Mouse (Mus musculus): ENCODE data around the gene Tnfsf14.

Gene Tnfsf14

GRCm38 (mm10) chr17:57201841-57202724 lies 8.1 kb upstream of the Tnfsf14 start:
- no peak for DNase-seq (ENCODE audit: extremely low read depth, low read depth)

GRCm38 (mm10) chr17:57198252-57198651 lies 4.3 kb upstream of the Tnfsf14 start:
- DNase-seq (ENCODE audit: extremely low read depth, low read depth), result peak; percentile 79

DNA sequence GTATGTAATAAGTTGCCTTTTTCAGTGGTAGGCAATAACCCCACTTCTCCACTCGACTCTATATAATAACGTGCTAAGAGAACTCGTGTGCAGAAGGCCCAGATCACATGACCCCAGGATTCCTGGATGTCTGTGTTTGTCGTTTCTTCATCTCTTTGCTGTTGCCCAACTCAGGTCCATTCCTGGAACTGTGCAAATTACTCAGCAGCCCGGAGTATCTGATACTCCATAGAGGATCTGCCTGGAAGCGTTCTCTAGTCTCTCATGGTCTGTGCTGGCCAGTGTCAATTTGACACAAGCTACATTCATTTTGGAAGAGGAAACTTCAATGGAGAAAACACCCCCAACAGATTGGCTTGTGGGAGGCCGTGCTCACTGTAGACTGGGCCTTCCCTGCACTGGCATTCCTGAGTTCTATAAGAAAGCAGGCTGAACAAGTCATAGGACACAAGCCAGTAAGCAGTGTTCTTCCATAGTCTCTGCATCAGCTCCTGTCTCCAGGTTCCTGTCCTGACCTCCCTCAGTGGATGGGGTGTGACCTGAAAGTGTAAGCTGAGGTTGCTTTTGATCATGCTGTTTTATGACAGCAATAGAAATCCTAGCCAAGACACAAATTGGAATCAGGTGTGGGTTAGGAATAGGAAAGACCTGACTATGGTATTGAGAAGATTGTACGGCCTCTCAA lies 1.5 kb upstream of the Tnfsf14 start:
- DNase-seq (ENCODE audit: extremely low read depth, low read depth), result no peak

GRCm38 (mm10) chr17:57194771-57195170 lies 794 bp upstream of the Tnfsf14 start:
- DNase-seq (ENCODE audit: extremely low read depth, low read depth), result no peak

GRCm38 (mm10) chr17:57188510-57189192 lies 5.3 kb downstream of the Tnfsf14 start:
- DNase-seq (ENCODE audit: extremely low read depth, low read depth), result peak; percentile 41

DNA sequence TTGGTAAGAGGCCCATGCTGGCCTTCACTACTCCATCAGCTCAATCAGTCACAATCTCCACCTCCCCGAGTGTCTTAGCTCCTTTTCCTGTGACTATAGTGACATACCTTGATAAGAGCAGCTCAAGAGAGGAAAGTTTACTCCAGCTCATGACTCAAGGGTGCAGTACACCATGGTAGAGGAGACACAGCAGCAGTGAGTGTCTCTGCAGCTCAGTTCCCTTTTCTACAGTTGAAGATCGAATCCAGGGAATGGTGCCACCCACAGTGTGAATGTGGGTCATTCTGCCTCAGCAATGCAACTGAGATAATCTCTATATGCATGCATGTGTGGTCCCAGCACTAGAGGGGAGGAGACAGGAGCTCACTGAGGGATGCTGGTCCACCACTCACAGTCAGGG lies 8.3 kb downstream of the Tnfsf14 start:
- DNase-seq (ENCODE audit: extremely low read depth, low read depth), result peak; percentile 35

DNA sequence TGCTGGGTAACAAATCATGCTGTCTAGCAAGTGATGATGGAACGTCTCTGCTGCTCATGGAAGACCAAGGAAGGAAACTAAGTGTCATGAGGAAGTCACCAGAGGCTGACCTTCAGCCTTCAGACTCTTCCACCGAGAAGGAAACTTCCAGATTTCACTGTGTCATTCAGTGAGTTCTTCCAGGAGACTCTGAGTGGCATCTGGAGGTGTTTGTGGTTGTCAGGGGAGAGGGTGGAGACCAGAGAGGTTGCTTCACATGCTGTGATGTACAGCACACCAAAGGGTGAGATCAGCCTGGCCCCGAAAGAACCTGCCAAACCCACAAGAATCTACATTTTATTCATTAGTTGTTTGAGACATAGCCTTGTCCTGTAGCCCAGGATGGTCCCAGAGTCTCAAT lies 11.1 kb downstream of the Tnfsf14 start:
- no peak for DNase-seq (ENCODE audit: extremely low read depth, low read depth)

GRCm38 (mm10) chr17:57180363-57180762 lies 13.6 kb downstream of the Tnfsf14 start:
- peak; percentile 26 for DNase-seq (ENCODE audit: extremely low read depth, low read depth)

DNA sequence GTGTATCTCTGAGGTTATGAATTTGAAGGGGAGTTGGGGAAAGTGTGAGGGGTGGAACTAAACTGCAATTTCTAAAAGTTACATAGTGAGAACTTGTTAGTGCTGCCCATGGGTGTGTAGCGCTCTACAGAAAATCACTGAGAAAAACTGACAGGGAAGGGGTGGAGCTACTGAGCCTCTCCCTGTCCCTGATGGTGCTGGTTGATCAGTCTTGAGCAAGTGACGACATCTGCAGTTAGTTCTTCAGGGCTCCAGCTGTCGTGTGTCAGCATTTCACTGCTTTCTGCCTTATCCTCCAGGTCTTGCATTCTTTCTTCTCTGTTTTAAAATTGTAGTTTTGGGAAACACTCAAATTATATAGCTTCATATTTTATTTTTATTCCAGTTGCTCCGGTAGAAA lies 20.6 kb downstream of the Tnfsf14 start:
- no peak for DNase-seq (ENCODE audit: extremely low read depth, low read depth)

- no peak for DNase-seq (ENCODE audit: extremely low read depth, low read depth)
Observed at GRCm38 (mm10) chr17:57172378-57172777, 21.6 kb downstream of the Tnfsf14 start.

DNA sequence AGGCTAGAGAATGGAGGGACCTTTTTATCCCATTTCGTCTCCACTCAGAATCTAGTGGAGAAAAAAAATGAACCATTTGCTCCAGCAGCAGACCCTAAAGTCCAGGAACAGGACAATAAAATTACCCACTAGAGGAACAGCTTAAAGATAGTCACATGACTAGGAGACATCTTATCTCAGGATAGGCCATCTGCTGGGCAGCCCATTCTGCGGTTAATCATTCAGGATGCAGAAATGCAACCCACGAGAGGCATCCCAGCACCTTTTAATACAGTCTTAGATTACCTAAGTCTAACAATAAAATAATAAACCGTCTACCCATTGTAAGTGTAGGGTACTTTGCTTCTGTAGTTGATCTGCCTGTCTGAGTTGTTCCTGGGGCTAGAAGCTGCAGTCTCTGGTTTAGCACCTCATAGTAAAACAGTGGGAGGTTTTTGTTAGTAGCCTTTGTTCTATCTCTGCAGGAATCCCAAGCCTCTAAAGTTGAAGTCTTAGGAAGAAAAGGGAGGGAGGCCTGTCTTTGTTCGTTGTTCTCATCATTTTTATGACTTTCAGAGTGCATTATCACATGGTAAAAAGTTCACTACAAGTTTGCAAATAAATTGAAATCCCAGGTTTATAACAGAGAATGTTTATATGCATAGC lies 23.2 kb downstream of the Tnfsf14 start:
- DNase-seq (ENCODE audit: extremely low read depth, low read depth), result peak; percentile 52

- peak; percentile 45 for DNase-seq (ENCODE audit: extremely low read depth, low read depth)
Observed at GRCm38 (mm10) chr17:57166800-57167791, 26.9 kb downstream of the Tnfsf14 start.

GRCm38 (mm10) chr17:57153787-57154186 lies 40.2 kb downstream of the Tnfsf14 start:
- DNase-seq (ENCODE audit: extremely low read depth, low read depth), result no peak

- no peak for DNase-seq (ENCODE audit: extremely low read depth, low read depth)
Observed at GRCm38 (mm10) chr17:57153006-57153405, 41.0 kb downstream of the Tnfsf14 start.

- DNase-seq (ENCODE audit: extremely low read depth, low read depth), result no peak
Observed at GRCm38 (mm10) chr17:57148994-57149803, 44.8 kb downstream of the Tnfsf14 start, which contains the start of gene Cd70. Gene Cd70, minus strand, starts transcription at chr17:57149777.

DNA sequence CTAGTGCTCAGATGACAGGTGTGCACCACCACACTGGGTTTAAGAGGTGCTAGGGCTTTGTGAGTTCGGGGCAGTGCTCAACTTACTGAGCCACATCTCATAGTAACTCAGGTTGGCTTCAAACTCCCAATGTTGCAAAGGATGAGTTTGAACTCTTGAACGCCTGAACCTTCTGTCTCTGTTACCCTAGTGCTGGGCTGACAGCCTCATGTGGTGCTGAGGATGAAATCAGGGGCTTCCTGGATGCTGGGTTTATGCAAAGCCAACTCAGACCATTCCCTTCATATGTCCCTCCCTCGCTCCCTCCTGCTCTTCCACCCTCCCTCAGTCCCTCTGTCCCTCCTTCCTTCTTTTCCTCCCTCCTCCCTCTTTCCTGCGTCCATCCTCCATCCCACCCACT lies 45.6 kb downstream of the Tnfsf14 start:
- no peak for DNase-seq (ENCODE audit: extremely low read depth, low read depth)

DNA sequence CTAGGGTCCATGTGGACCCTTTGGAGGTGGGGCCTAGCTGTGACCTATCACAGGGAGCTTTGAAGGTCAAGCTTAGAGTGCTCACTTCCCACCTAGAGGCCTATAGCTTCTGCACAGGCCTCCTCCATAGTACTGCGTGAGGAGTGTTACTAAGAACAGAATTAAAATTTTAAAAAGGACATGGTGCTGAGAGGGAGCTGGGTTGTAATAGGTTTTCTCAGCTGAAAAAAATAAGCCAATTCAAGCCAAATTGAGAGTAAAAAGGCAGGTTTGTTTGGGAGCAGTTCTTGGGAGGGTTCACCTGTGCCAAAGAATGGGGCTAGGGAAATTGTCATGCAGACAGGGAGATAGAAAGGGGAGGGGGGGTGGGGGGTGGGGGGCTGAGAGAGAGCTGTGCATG lies 48.9 kb downstream of the Tnfsf14 start:
- DNase-seq (ENCODE audit: extremely low read depth, low read depth), result no peak

- no peak for DNase-seq (ENCODE audit: extremely low read depth, low read depth)
Observed at GRCm38 (mm10) chr17:57143704-57144103, 50.3 kb downstream of the Tnfsf14 start.

GRCm38 (mm10) chr17:57139708-57140107 lies 54.3 kb downstream of the Tnfsf14 start:
- DNase-seq (ENCODE audit: extremely low read depth, low read depth), result no peak

Data from MEL-GATA-1-ER (cell line).